Mouse (Mus musculus) forebrain, embryonic 14.5 days (tissue): ENCODE results near the gene Kif1c. TPM values are rescaled to one million over a fixed set of nuclear protein-coding genes. Genes with fewer than 3 reads are reported as not detected.

Experiments used
- ATAC-seq: fragments of 200-750 bp; cut with Nextera tagmentation; 2 replicates; pipeline ENCODE4 v1.8.0; 2017; ENCODE audit warnings: mild to moderate bottlenecking, moderate library complexity
- DNase-seq: peaks from one replicate; pipeline ENCODE4 v3.0.0-alpha.2; 2015; ENCODE audit warnings: low spot score
- H3K27ac ChIP-seq: fragments of 300-500 bp; sonication (generic); 2 replicates; pipeline ENCODE4 v1.5.1; 2014; ENCODE audit warnings: low read depth, mild to moderate bottlenecking, control low read depth, low read length, moderate library complexity
- H3K27me3 ChIP-seq: fragments of 300-500 bp; sonication (generic); replicated peaks from 2 replicates; pipeline ENCODE4 v1.6.1; 2014; ENCODE audit warnings: low read length, control low read depth, mixed read lengths; ENCODE audit not compliant: control insufficient read depth, insufficient read depth
- H3K36me3 ChIP-seq: fragments of 300-500 bp; sonication (generic); 2 replicates; pipeline ENCODE4 v1.6.1; 2014; ENCODE audit warnings: low read length, control low read depth; ENCODE audit not compliant: control insufficient read depth, insufficient read depth
- H3K4me1 ChIP-seq: fragments of 300-500 bp; sonication (generic); 2 replicates; pipeline ENCODE4 v1.6.1; 2014; ENCODE audit warnings: antibody characterized with exemption, low read length, control low read depth; ENCODE audit not compliant: control insufficient read depth, insufficient read depth
- H3K4me2 ChIP-seq: fragments of 300-500 bp; sonication (generic); 2 replicates; pipeline ENCODE4 v1.6.1; 2014; ENCODE audit warnings: mild to moderate bottlenecking, control low read depth, low read length
- H3K4me3 ChIP-seq: fragments of 300-500 bp; sonication (generic); 2 replicates; pipeline ENCODE4 v1.5.1; 2014; ENCODE audit warnings: low read depth, low read length, control low read depth
- H3K9ac ChIP-seq: fragments of 300-500 bp; sonication (generic); 2 replicates; pipeline ENCODE4 v1.6.1; 2014; ENCODE audit warnings: mild to moderate bottlenecking, low read length, control low read depth, moderate library complexity
- H3K9me3 ChIP-seq: fragments of 300-500 bp; sonication (generic); replicated peaks from 2 replicates; pipeline ENCODE4 v1.6.1; 2016; ENCODE audit warnings: low read length, control low read depth, mixed read lengths; ENCODE audit not compliant: control insufficient read depth
- WGBS: fragments of 180-500 bp; shearing (Covaris S2); extraction: QIAGEN DNeasy Blood & Tissue Kit; methylation state at CpG from one replicate; pipeline ENCODE4 v1.1.7; 2014; 5-methylcytosine and 5-hydroxymethylcytosine counted together
- polyA plus RNA-seq: library from polyadenylated mRNA; unstranded; fragments of >200 nt; fragmentation: Nextera tagmentation; extraction: Ambion mirVana; gene quantifications from 2 replicates; pipeline ENCODE4 v1.2.1, GENCODE M21; 2014

Gene Kif1c
- polyA plus RNA-seq, 1 experiment from 2014 or later: 4.6 TPM

DNA sequence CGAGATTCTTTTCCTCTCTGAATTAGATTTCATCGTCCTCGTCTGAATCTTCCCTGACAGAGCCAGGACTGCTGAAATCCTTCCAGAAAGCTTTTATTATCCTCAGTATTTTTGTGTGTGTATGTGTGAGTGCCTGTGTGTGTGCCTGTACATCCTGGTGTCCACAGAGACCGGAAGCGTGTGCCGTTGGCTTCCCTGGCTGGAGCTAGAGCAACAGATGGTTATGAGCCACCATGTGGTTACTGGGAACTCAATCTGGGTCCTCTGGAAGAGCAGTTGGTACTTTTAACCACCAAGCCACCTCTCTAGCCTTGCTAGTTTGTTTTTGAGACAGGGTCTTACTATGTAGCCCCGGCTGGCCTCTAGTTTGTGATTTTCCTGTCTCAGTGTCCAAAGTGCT lies 41.8 kb downstream of the Kif1c start:
- 89% methylated on average over 7 of the region's 7 CpGs for WGBS
- H3K36me3 ChIP-seq: no peaks in the 10 kb centered on the region
- no peaks in the 10 kb centered on the region for H3K4me1 ChIP-seq
- H3K4me3 ChIP-seq: no peak overlapping the region
- no peaks in the 10 kb centered on the region for H3K9me3 ChIP-seq
- ATAC-seq (no peak), DNase-seq (no peak)
- no peak overlapping the region for H3K27ac ChIP-seq
- H3K9ac ChIP-seq: no peak overlapping the region
- no peak overlapping the region for H3K4me2 ChIP-seq
- no peaks in the 10 kb centered on the region for H3K27me3 ChIP-seq

DNA sequence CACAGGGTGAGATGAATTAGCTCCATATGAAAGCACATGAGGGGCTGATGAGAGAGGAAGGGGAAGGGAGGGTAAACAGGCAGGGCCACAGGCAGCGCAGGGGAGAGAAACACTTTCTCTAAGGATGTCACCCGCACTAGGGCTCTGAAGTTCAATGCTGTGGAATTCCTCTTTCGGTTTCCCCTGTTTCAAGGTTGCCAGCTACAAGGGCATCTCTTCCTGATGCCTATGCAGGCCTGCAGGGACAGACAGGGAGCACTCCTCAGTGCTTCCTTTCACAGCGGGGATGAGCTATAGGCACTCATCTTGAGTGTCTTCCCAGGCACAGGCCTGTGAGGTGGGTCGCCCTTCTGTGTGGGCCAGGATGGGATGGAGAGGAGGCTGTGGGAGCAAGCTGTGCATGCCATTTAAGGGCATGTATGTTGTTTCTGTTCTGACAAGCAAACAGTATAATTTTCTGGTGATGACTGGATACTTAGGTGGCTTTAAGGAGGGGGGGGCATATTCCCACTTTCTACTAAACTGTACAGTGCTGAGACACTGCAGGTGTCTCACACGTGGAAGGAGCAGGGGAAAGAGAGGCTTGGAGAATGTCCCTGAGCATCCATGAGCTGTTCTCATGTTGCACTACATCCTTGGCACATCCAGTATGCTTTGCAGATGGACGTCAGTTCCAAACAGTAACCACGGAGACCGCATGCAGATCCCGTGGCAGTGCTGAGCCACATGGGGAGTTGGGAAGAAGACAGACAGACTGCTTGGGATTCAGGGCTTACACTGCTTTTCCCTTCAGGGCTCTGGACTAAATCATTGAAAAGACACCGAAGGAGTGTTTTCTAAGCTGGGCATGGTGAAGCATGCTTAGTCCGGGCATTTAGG lies 42.5 kb downstream of the Kif1c start:
- Histone ChIP-seq H3K4me3 (no peak overlapping the region), H3K27ac (no peak overlapping the region), H3K27me3 (no peaks in the 10 kb centered on the region), H3K9me3 (no peaks in the 10 kb centered on the region), H3K4me1 (no peaks in the 10 kb centered on the region), H3K9ac (no peak overlapping the region), H3K36me3 (no peaks in the 10 kb centered on the region), H3K4me2 (no peak overlapping the region)
- DNase-seq (peak; percentile 5), ATAC-seq (no peak)
- WGBS: 80% methylated on average over 12 of the region's 12 CpGs

DNA sequence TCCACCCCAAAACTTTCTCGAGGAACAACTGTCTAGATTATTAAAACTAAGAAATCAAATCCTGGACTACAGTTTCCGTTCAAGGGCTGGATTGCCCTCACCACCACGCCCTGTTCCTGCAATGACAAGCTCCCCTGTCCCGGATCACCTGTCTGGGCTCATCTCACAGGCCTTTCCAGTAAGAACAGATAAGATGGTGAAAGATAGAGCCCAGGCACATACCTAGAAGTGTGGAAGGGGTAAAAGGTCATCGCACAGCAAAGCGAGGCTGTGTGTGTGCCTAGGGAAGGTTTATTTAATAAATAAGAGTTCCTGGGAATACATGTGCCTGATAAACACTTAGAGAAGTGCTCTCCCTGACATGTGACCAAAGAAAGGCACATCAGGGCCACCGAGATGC lies 45.3 kb downstream of the Kif1c start:
- DNase-seq (no peak), ATAC-seq (no peak)
- H3K4me3 ChIP-seq: no peak overlapping the region
- H3K9ac ChIP-seq: no peak overlapping the region
- H3K27me3 ChIP-seq: no peaks in the 10 kb centered on the region
- WGBS: 87% methylated on average over 7 of the region's 7 CpGs
- no peaks in the 10 kb centered on the region for H3K36me3 ChIP-seq
- no peak overlapping the region for H3K27ac ChIP-seq
- H3K4me2 ChIP-seq: no peak overlapping the region
- no peaks in the 10 kb centered on the region for H3K9me3 ChIP-seq
- H3K4me1 ChIP-seq: no peaks in the 10 kb centered on the region

DNA sequence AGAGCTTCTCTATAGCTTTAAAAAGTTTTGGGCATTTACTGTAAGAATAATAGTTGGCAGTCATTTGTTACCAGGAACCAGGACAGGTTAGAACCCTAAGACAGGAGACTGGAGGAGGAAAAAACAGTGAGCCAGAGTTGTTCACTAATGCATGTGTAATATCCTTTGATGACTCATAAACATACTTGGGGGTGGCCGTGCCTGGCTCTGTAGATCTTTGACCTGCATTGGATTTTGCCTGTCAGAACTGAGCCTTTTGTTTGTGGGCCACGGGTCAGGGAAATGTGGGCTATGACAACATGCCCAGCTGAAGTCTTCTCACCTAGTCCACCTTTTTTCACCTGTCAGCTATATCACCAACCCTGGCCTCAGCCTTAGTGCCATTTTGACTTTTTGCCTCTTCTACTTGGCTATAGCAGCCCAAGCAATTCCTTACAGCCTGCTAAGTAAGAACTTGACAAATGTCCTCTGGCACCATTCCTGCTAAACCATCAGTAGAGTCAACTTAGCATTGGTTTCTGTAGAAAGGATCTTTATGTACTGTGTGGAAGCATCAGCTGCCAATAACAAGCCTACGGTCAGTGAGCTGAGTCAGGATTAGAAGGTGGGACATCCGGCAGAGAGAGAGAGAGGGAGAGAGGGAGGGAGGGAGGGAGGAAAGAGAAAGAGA lies 47.7 kb downstream of the Kif1c start:
- H3K36me3 ChIP-seq: no peaks in the 10 kb centered on the region
- H3K4me2 ChIP-seq: no peak overlapping the region
- DNase-seq: no peak
- no peaks in the 10 kb centered on the region for H3K4me1 ChIP-seq
- no peak overlapping the region for H3K9ac ChIP-seq
- WGBS: 91% methylated on average over 4 of the region's 4 CpGs
- H3K4me3 ChIP-seq: no peak overlapping the region
- H3K9me3 ChIP-seq: no peaks in the 10 kb centered on the region
- no peaks in the 10 kb centered on the region for H3K27me3 ChIP-seq
- no peak overlapping the region for H3K27ac ChIP-seq
- ATAC-seq: no peak

DNA sequence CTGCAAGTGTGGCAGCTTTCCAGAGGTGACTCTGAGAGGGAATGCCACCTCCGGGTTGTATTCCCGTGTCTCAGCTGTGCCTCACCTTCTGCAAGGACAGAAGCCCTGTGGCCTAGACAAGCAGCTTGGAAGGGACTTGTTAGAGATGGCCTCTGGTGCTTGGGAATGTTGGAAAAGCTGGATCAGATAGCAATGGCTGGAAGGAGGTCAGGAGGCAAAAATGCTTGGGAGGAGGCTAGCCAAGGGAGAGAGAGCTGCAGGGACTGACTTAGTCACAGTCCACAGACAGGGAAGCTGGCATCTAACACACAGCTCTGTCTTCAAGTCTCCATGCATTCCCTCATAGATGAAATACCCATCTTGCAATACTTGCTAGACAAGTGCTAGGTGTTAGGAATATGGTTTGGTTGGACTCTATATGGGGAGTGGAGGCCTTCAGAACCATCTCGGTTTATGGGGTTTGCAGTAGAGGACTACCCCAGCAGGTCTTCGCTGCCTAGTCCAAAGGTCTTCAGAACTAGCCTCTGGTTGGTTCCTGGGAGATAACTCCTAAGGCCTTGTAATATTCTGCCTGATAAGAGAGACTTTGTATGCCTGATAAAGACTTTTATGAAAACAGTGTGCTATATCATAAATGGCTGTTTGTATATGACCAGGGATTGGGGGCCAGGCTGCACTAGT lies 52.1 kb downstream of the Kif1c start:
- Histone ChIP-seq H3K4me1 (no peaks in the 10 kb centered on the region), H3K4me3 (no peak overlapping the region), H3K9ac (no peak overlapping the region), H3K27ac (no peak overlapping the region), H3K36me3 (no peaks in the 10 kb centered on the region), H3K27me3 (no peaks in the 10 kb centered on the region), H3K9me3 (no peaks in the 10 kb centered on the region), H3K4me2 (no peak overlapping the region)
- DNase-seq (no peak), ATAC-seq (no peak)
- WGBS: 83% methylated on average over 4 of the region's 4 CpGs

DNA sequence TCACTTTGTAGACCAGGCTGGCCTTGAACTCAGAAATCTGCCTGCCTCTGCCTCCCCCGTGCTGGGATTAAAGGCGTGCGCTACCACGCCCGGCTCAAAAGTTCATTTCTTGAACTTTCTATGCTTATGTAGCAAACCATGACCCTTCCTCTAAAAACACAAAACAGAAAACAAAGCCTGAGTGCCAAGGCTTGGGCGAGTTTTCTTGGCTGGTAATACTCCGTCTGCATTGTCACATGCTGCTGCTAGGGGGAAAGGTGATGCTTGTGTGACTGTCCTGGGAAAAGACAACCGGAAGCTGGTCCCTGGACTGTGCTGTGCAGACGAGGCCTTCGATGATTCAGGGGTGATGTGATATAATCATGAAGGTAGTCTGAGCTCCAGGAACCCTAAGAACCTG lies 52.8 kb downstream of the Kif1c start:
- H3K4me2 ChIP-seq: no peak overlapping the region
- no peaks in the 10 kb centered on the region for H3K36me3 ChIP-seq
- ATAC-seq (no peak), DNase-seq (no peak)
- no peaks in the 10 kb centered on the region for H3K27me3 ChIP-seq
- no peak overlapping the region for H3K27ac ChIP-seq
- H3K9ac ChIP-seq: no peak overlapping the region
- H3K4me3 ChIP-seq: no peak overlapping the region
- no peaks in the 10 kb centered on the region for H3K4me1 ChIP-seq
- 89% methylated on average over 10 of the region's 10 CpGs for WGBS
- no peaks in the 10 kb centered on the region for H3K9me3 ChIP-seq

DNA sequence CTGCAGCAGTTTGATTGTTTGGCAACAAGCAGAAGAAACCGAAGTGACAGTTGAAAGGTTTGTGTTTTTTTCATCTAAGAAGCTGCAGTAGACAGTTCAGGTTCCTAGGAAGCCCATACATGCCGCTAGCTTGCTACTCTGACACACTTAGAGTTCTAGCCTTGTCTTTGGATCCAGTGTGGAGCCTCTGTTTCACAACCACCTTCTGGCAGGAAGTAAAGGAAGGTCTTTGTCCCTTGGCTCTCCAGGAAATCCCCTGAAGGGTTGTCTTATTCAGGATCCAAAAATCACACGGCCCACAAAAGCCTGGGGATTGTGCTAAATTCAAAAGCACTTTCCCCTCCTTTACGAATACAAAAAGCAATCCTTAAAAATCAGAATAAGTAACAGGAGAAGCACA lies 54.1 kb downstream of the Kif1c start:
- no peaks in the 10 kb centered on the region for H3K27me3 ChIP-seq
- ATAC-seq (no peak), DNase-seq (no peak)
- H3K4me2 ChIP-seq: no peak overlapping the region
- H3K27ac ChIP-seq: no peak overlapping the region
- 40% methylated on average over 4 of the region's 4 CpGs for WGBS
- H3K9ac ChIP-seq: no peak overlapping the region
- H3K4me1 ChIP-seq: no peaks in the 10 kb centered on the region
- H3K9me3 ChIP-seq: no peaks in the 10 kb centered on the region
- H3K4me3 ChIP-seq: no peak overlapping the region
- H3K36me3 ChIP-seq: no peaks in the 10 kb centered on the region

DNA sequence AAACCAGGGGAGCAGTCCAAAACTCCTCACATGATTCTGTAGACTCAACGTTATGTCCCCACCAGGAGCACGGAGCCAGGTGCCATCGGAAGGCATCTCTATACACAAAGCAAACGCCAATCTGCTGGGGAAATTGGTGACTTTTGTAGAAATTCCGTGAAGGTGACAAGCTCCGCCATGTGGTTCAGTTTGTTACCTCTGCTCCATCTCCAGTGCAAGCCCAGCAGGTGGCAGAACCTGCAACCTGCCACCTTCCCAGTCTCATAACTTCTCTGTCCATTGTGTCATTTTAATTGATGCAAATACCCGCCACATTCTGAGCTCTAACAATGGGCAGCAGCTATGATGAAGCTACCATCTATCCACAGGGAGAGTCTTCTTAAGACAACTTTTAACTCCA lies 54.6 kb downstream of the Kif1c start:
- Histone ChIP-seq H3K36me3 (no peaks in the 10 kb centered on the region), H3K27ac (no peak overlapping the region), H3K4me1 (no peaks in the 10 kb centered on the region), H3K4me3 (no peak overlapping the region), H3K9me3 (no peaks in the 10 kb centered on the region), H3K4me2 (no peak overlapping the region), H3K27me3 (no peaks in the 10 kb centered on the region), H3K9ac (no peak overlapping the region)
- ATAC-seq (no peak), DNase-seq (no peak)
- WGBS: 52% methylated on average over 7 of the region's 7 CpGs

DNA sequence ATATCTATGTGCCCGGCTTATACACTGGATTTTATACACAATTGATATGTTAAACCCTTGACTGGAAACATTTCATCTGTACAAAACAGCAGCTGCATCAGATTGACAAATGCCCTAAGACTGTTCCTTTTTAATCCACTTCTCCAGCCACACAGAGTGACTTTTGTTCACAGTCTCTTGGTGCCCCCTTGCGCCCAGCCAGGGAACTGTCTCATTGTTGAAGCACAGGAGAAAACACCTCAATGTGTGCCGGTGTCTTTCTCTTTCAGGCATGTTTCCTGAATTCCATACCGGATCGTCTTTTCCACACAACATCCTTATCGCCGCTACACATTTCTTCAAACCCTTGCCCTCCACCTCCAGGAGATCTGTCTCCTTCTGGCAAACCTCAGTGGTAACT lies 55.3 kb downstream of the Kif1c start:
- H3K4me2 ChIP-seq: no peak overlapping the region
- H3K27ac ChIP-seq: no peak overlapping the region
- H3K4me1 ChIP-seq: no peaks in the 10 kb centered on the region
- 11% methylated on average over 7 of the region's 7 CpGs for WGBS
- peak; percentile 85 for DNase-seq
- H3K36me3 ChIP-seq: no peaks in the 10 kb centered on the region
- H3K27me3 ChIP-seq: no peaks in the 10 kb centered on the region
- H3K9ac ChIP-seq: peak overlapping the region; percentile 51; the same call in 1 of the 2 replicates
- H3K4me3 ChIP-seq: no peak overlapping the region
- no peak for ATAC-seq
- no peaks in the 10 kb centered on the region for H3K9me3 ChIP-seq
